23 mouse cellular contexts compared by ENCODE assay signal in genomic region chr5:39023241-39023640, GRCm38 (mm10).
DNase-seq lines count a peak whose midpoint lies in the region; ATAC-seq and TF ChIP-seq lines count a peak whose summit lies in the region.
"Had no signal": no experiment of that assay in that cellular context is flagged by ENCODE, and none has a peak within 500 bp of the region (broad histone marks: within the 10 kb centered on the region; RNA-seq: fewer than 3 reads in every experiment).

No protein-coding gene starts in this region.

- H3K9me3 ChIP-seq in heart, embryonic 12.5 days (replicated peaks) = no peaks in the 10 kb centered on the region
- H3K9me3 ChIP-seq in hindbrain, postnatal 0 days (ENCODE audit: low read length) = no peaks in the 10 kb centered on the region
- H3K9me3 ChIP-seq: embryonic facial prominence, embryonic 15.5 days; forebrain, embryonic 10.5 days; hindbrain, embryonic 10.5 days; hindbrain, embryonic 15.5 days had no signal

- WGBS in heart, embryonic 12.5 days = 73% methylated on average over 4 of the region's 4 CpGs
- 75% methylated on average over 4 of the region's 4 CpGs for WGBS in hindbrain, postnatal 0 days

- intact Hi-C loops in gastrocnemius, postnatal 14 days (cut with DNase I; ENCODE audit: low total_unique reads) = no loop called here

- TF ChIP-seq POLR2A in brain, embryonic 14.5 days (IDR thresholded peaks at IDR 0.05; ENCODE audit: borderline replicate concordance, extremely low read depth, insufficient read depth, insufficient read length, poor library complexity, severe bottlenecking) = no peak

- no peak overlapping the region for H3K4me3 ChIP-seq in heart, embryonic 12.5 days
- no peak overlapping the region for H3K4me3 ChIP-seq in hindbrain, postnatal 0 days (ENCODE audit: low read length)
- H3K4me3 ChIP-seq: embryonic facial prominence, embryonic 15.5 days; erythroblast, embryonic 14.5 days; forebrain, embryonic 10.5 days; heart, adult 2 months; hindbrain, embryonic 10.5 days; hindbrain, embryonic 15.5 days had no signal

- no peaks in the 10 kb centered on the region for H3K4me1 ChIP-seq in heart, embryonic 12.5 days (replicated peaks)
- no peaks in the 10 kb centered on the region for H3K4me1 ChIP-seq in hindbrain, postnatal 0 days (ENCODE audit: insufficient read depth, low read length)
- H3K4me1 ChIP-seq: embryonic facial prominence, embryonic 15.5 days; forebrain, embryonic 10.5 days; hindbrain, embryonic 10.5 days; hindbrain, embryonic 15.5 days had no signal

- peak; percentile 4 to 10 for DNase-seq in heart, adult 9 months (ENCODE audit: low spot score in 2 of 2)
- DNase-seq in Muller cell, postnatal 12 days (ENCODE audit: inconsistent ontology term) = peak; percentile 62
- DNase-seq in brain, embryonic 14.5 days (ENCODE audit: low read depth) = peak; percentile 16
- peak; percentile 27 for DNase-seq in layer of hippocampus, adult 9-10 months (ENCODE audit: low spot score)
- no peak for DNase-seq in gastrocnemius, postnatal 14 days
- DNase-seq in ovary, postnatal 36 days (ENCODE audit: low spot score) = no peak
- no peak for DNase-seq in hindbrain, postnatal 0 days (ENCODE audit: low spot score)
- DNase-seq: adrenal gland, postnatal 25 days; cerebellum, adult 11 months; cerebellum, adult 8-10 months; cerebellum, postnatal 14 days; embryo, embryonic 11 days; heart, postnatal 10 days had no signal

- no peak overlapping the region for H3K4me2 ChIP-seq in heart, embryonic 12.5 days
- H3K4me2 ChIP-seq in hindbrain, postnatal 0 days (ENCODE audit: low read depth, low read length) = no peak overlapping the region
- H3K4me2 ChIP-seq: embryonic facial prominence, embryonic 15.5 days; hindbrain, embryonic 15.5 days had no signal

- H3K27ac ChIP-seq in heart, embryonic 12.5 days (ENCODE audit: poor library complexity, severe bottlenecking) = no peak overlapping the region
- H3K27ac ChIP-seq in hindbrain, postnatal 0 days = no peak overlapping the region
- H3K27ac ChIP-seq: embryonic facial prominence, embryonic 15.5 days; forebrain, embryonic 10.5 days; heart, adult 2 months; hindbrain, embryonic 10.5 days; hindbrain, embryonic 15.5 days had no signal

- ATAC-seq in heart, embryonic 12.5 days (ENCODE audit: insufficient number of reproducible peaks, low FRiP score) = no peak
- ATAC-seq in hindbrain, postnatal 0 days = no peak
- ATAC-seq: forebrain, embryonic 14.5 days; inflammation-experienced regulatory T-cells, adult 6 months had no signal

- no peak for TF ChIP-seq CTCF in brain, embryonic 14.5 days (IDR thresholded peaks at IDR 0.05; ENCODE audit: borderline replicate concordance, extremely low read depth, insufficient read depth, insufficient read length)
- no peak for TF ChIP-seq CTCF in hindbrain, postnatal 0 days (IDR thresholded peaks at IDR 0.05; ENCODE audit: low read depth)

- no peaks in the 10 kb centered on the region for H3K36me3 ChIP-seq in heart, embryonic 12.5 days
- no peaks in the 10 kb centered on the region for H3K36me3 ChIP-seq in hindbrain, postnatal 0 days (ENCODE audit: insufficient read depth, low read length)
- H3K36me3 ChIP-seq: embryonic facial prominence, embryonic 15.5 days; forebrain, embryonic 10.5 days; G1E; hindbrain, embryonic 10.5 days; hindbrain, embryonic 15.5 days had no signal

- H3K9ac ChIP-seq in heart, embryonic 12.5 days = no peak overlapping the region
- no peak overlapping the region for H3K9ac ChIP-seq in hindbrain, postnatal 0 days (replicated peaks; ENCODE audit: low read length)
- H3K9ac ChIP-seq: embryonic facial prominence, embryonic 15.5 days; hindbrain, embryonic 15.5 days had no signal

- H3K27me3 ChIP-seq in heart, embryonic 12.5 days (replicated peaks) = no peaks in the 10 kb centered on the region
- no peaks in the 10 kb centered on the region for H3K27me3 ChIP-seq in hindbrain, postnatal 0 days (ENCODE audit: insufficient read depth, low read length)
- H3K27me3 ChIP-seq: embryonic facial prominence, embryonic 15.5 days; hindbrain, embryonic 15.5 days had no signal

Comparison
In these comparisons a context has a peak if more than half of its experiments do, and no peak if none do; other contexts are left out.
1. DNase-seq: peak in heart, adult 9 months (2 of 2), Muller cell, postnatal 12 days (single experiment), brain, embryonic 14.5 days (single experiment) and layer of hippocampus, adult 9-10 months (single experiment); none in gastrocnemius, postnatal 14 days (single experiment), ovary, postnatal 36 days (single experiment) and hindbrain, postnatal 0 days (single experiment).